Mouse (Mus musculus): ENCODE results near the gene Fkbp14. TPM values are rescaled to one million over a fixed set of nuclear protein-coding genes. Genes with fewer than 3 reads are reported as not detected.

Gene Fkbp14
- total RNA-seq, 4 experiments from 2014 or later = 7.7 to 10.2 (median 8.3) TPM

- no peak for DNase-seq (ENCODE audit: low spot score in 2 of 2)
Measured at GRCm38 (mm10) chr6:54588212-54588611, 8.9 kb downstream of the Fkbp14 start.

GRCm38 (mm10) chr6:54587683-54588082, 9.4 kb downstream of the Fkbp14 start:
- DNase-seq (ENCODE audit: low spot score in 2 of 2) = no peak

- DNase-seq (ENCODE audit: low spot score in 2 of 2) = no peak
Measured at GRCm38 (mm10) chr6:54586911-54587310, 10.2 kb downstream of the Fkbp14 start.

GRCm38 (mm10) chr6:54586175-54586574, 10.9 kb downstream of the Fkbp14 start:
- DNase-seq (ENCODE audit: low spot score in 2 of 2) = no peak

GRCm38 (mm10) chr6:54573218-54573955, 23.7 kb downstream of the Fkbp14 start:
- DNase-seq (ENCODE audit: low spot score in 2 of 2) = no peak

GRCm38 (mm10) chr6:54569776-54570175, 27.3 kb downstream of the Fkbp14 start:
- no peak for DNase-seq (ENCODE audit: low spot score in 2 of 2)

- DNase-seq (ENCODE audit: low spot score in 2 of 2) = no peak
Measured at GRCm38 (mm10) chr6:54566546-54566919, 30.6 kb downstream of the Fkbp14 start.

GRCm38 (mm10) chr6:54565665-54566545, 31.2 kb downstream of the Fkbp14 start, which contains the start of gene Scrn1:
Gene Scrn1 (minus strand): TSS chr6:54566489.
- peak; percentile 52 to 85 for DNase-seq (ENCODE audit: low spot score in 2 of 2)

GRCm38 (mm10) chr6:54565012-54565411, 32.1 kb downstream of the Fkbp14 start:
- DNase-seq (ENCODE audit: low spot score in 2 of 2) = no peak

GRCm38 (mm10) chr6:54564506-54564991, 32.6 kb downstream of the Fkbp14 start:
- no peak for DNase-seq (ENCODE audit: low spot score in 2 of 2)

GRCm38 (mm10) chr6:54563561-54563960, 33.5 kb downstream of the Fkbp14 start:
- no peak for DNase-seq (ENCODE audit: low spot score in 2 of 2)

- no peak for DNase-seq (ENCODE audit: low spot score in 2 of 2)
Measured at GRCm38 (mm10) chr6:54562018-54562809, 34.9 kb downstream of the Fkbp14 start.

GRCm38 (mm10) chr6:54558466-54558865, 38.6 kb downstream of the Fkbp14 start:
- no peak for DNase-seq (ENCODE audit: low spot score in 2 of 2)

- no peak for DNase-seq (ENCODE audit: low spot score in 2 of 2)
Measured at GRCm38 (mm10) chr6:54557671-54558070, 39.4 kb downstream of the Fkbp14 start.

GRCm38 (mm10) chr6:54555816-54556215, 41.3 kb downstream of the Fkbp14 start:
- no peak for DNase-seq (ENCODE audit: low spot score in 2 of 2)

GRCm38 (mm10) chr6:54554341-54555110, 42.6 kb downstream of the Fkbp14 start:
- DNase-seq (ENCODE audit: low spot score in 2 of 2) = no peak

- no peak for DNase-seq (ENCODE audit: low spot score in 2 of 2)
Measured at GRCm38 (mm10) chr6:54553632-54554031, 43.5 kb downstream of the Fkbp14 start.

- DNase-seq (ENCODE audit: low spot score in 2 of 2) = no peak
Measured at GRCm38 (mm10) chr6:54552721-54553413, 44.2 kb downstream of the Fkbp14 start.

- DNase-seq (ENCODE audit: low spot score in 2 of 2) = no peak
Measured at GRCm38 (mm10) chr6:54550801-54551323, 46.2 kb downstream of the Fkbp14 start.

- no peak for DNase-seq (ENCODE audit: low spot score in 2 of 2)
Measured at GRCm38 (mm10) chr6:54549311-54549710, 47.8 kb downstream of the Fkbp14 start.

Measured in left cerebral cortex, adult 8-10 months (tissue).